Mouse (Mus musculus): ENCODE measurements around the gene Foxp1.

Foxp1 gene

GRCm38 (mm10) chr6:98933135-98933724 lies 589.3 kb downstream of the Foxp1 start:
- in situ Hi-C loops (cut with MboI, MseI) = no loop called here

GRCm38 (mm10) chr6:98931881-98932540 lies 590.5 kb downstream of the Foxp1 start:
- in situ Hi-C loops (cut with MboI, MseI) = no loop called here

GRCm38 (mm10) chr6:98930652-98931300 lies 591.7 kb downstream of the Foxp1 start:
- in situ Hi-C loops (cut with MboI, MseI) = no loop called here

GRCm38 (mm10) chr6:98928365-98928764 lies 594.2 kb downstream of the Foxp1 start:
- in situ Hi-C loops (cut with MboI, MseI) = no loop called here

- in situ Hi-C loops (cut with MboI, MseI) = no loop called here
Observed at GRCm38 (mm10) chr6:98901259-98901658, 621.3 kb downstream of the Foxp1 start.

GRCm38 (mm10) chr6:98878208-98878607 lies 644.3 kb downstream of the Foxp1 start:
- in situ Hi-C loops (cut with MboI, MseI) = no loop called here

- in situ Hi-C loops (cut with MboI, MseI) = no loop called here
Observed at GRCm38 (mm10) chr6:98876401-98876800, 646.1 kb downstream of the Foxp1 start.

Measured in T-helper 2 cell (primary cell).